Mouse (Mus musculus) kidney, adult 10 weeks (tissue): ENCODE results near the gene Smu1. TPM values are rescaled to one million over a fixed set of nuclear protein-coding genes. Genes with fewer than 3 reads are reported as not detected.

ENCODE experiments used
- polyA plus RNA-seq: library from polyadenylated mRNA; stranded (reverse); fragments of 350-450 nt; fragmentation: Illumina TruSeq; extraction: RNeasy Lipid Tissue Mini Kit (QIAGEN cat#74804); gene quantifications from one replicate; pipeline ENCODE4 v1.2.3, GENCODE M21; 2014; ENCODE audit warnings: low read depth, low replicate concordance

Smu1 gene
- 126 TPM for polyA plus RNA-seq

GRCm38 (mm10) chr4:40757780-40758420 is at the start of gene Smu1:
Gene Smu1, minus strand, starts transcription at chr4:40757923.

DNA sequence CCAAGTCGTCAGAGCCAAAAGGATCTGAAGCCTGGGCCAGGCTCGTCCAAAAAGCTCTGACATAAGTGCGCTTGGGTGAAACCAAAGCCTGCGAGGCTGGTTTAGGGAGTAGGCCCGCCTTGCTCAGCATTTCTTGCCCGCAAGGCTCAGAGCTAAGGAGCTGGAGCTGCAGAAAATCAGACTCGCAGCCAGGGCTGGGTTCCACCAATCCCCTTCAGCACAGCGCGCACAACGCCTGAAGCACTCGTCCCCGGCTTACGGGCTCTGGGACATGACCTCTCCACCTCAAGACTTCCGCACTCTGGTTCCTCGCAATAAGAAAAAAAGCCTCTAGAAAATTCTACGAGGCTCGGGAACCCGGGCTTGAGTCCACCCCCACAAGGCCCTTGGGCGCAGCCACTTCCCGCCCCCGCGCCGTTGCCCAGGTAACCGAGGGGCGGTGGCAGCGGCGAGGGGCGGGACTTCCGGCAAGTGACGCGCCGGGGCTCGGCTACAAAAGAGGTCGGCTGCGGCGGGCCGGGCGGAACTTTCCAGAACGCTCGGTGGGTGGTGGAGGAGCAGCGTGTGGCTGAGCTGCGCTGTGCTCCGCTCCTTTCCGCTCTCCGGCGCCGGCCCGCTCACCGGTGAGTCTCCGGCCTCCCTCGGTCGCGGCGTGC is 35.6 kb downstream of the Smu1 start, which contains the start of gene Dnaja1:
Dnaja1 (plus strand) TSS at position 140 of the 656 bp plus-strand sequence.

DNA sequence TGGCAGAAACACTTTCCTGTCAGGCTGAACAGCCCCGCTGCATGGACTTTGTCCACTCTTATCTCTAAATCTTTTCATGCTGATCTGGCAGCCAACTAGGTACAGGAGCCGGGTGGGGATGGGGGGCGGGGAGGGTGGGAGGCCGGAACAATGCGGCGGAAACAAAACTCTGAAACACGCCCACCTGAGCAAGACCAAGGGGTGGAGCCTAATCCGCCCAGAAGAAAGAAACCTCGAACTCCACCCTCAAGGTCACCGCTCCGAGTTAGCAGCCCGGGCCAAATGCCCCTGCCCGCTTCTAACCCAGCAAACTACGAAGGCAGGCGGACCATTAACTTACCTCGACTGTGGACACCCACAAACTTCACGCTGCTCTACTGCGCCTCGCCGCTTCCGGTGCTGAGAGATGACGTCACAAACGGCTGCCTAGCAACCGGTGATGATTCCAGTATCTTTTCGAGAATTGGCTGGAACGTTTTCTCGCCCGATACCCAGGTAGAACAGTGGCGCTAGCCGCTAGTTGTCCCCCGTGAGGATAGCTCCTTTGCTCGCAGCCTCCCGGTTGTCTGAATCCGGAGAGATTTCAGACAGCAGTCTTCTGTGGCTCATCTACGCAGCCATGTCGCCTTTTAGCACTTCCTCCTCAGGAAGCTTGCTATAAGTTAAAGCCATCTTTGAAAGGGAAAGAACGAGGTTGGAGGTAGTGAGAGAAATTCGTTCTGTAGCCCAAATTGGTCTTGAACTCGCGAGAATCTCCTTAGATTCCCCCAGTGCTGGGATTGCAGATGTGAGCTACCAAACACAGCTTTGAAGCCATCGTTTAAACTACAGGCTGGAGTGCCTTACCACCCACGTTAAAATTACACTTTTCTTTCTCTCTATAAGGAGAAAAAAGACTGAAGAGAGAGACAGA is 54.7 kb downstream of the Smu1 start, which contains the start of gene Aptx:
Aptx (minus strand) TSS at position 398 of the 913 bp plus-strand sequence.

Other genes with a start within 250 kb of the Smu1 start
- 5.0 TPM for gene Aptx, start 54.7 kb downstream of the Smu1 start, polyA plus RNA-seq
- gene Dnaja1, start 35.8 kb downstream of the Smu1 start, polyA plus RNA-seq: 1,110 TPM
- 24.7 TPM for gene B4galt1, start 96.1 kb upstream of the Smu1 start, polyA plus RNA-seq
- not detected for gene Spink4, start 162.1 kb upstream of the Smu1 start, polyA plus RNA-seq
- 676 TPM for gene Bag1, start 190.4 kb upstream of the Smu1 start, polyA plus RNA-seq
- gene Chmp5, start 190.5 kb upstream of the Smu1 start, polyA plus RNA-seq: 268 TPM
- gene Nfx1, start 213.0 kb upstream of the Smu1 start, polyA plus RNA-seq: 38.6 TPM